ENCODE assay signal across 13 mouse cellular contexts in genomic region chr16:44717141-44717634, GRCm38 (mm10). TPM values are rescaled to one million over a fixed set of nuclear protein-coding genes. Genes with fewer than 3 reads are reported as not detected.
A peak's percentile ranks its signal among the peaks of the same experiment; 100 is the strongest.
DNase-seq lines count a peak whose midpoint lies in the region; ATAC-seq and TF ChIP-seq lines count a peak whose summit lies in the region.
"Had no signal": no experiment of that assay in that cellular context is flagged by ENCODE, and none has a peak within 500 bp of the region (broad histone marks: within the 10 kb centered on the region; RNA-seq: fewer than 3 reads in every experiment).

No protein-coding gene starts in this region.

- H3K9ac ChIP-seq in neural tube, embryonic 12.5 days: peak overlapping the region; percentile 29; the same call in 1 of the 2 replicates
- H3K9ac ChIP-seq in neural tube, embryonic 15.5 days (replicated peaks): no peak overlapping the region
- no peak overlapping the region for H3K9ac ChIP-seq in intestine, embryonic 14.5 days (ENCODE audit: low read length)
- H3K9ac ChIP-seq: heart, embryonic 13.5 days; liver, embryonic 12.5 days had no signal

- peaks cover 12% of the 10 kb centered on the region; the same call in 1 of the 2 replicates for H3K4me1 ChIP-seq in cerebellum, adult 2 months (ENCODE audit: control insufficient read depth, insufficient read depth, low read length)
- H3K4me1 ChIP-seq in neural tube, embryonic 12.5 days: peaks cover 7% of the 10 kb centered on the region; the same call in 1 of the 2 replicates
- peaks cover 2% of the 10 kb centered on the region; the same call in 1 of the 2 replicates for H3K4me1 ChIP-seq in neural tube, embryonic 15.5 days
- 0 out of 2 replicates have a peak, but pooled peaks cover 2% of the 10 kb centered on the region for H3K4me1 ChIP-seq in intestine, embryonic 14.5 days (replicated peaks; ENCODE audit: control insufficient read depth, insufficient read depth, low read length)
- H3K4me1 ChIP-seq: liver, embryonic 12.5 days had no signal

- TF ChIP-seq CTCF in cerebellum, adult 2 months (IDR thresholded peaks at IDR 0.05; ENCODE audit: borderline replicate concordance, insufficient read depth, low read depth, low read length): no peak

- H3K9me3 ChIP-seq in neural tube, embryonic 12.5 days: no peaks in the 10 kb centered on the region
- H3K9me3 ChIP-seq in neural tube, embryonic 15.5 days (replicated peaks): no peaks in the 10 kb centered on the region
- H3K9me3 ChIP-seq in intestine, embryonic 14.5 days (ENCODE audit: control insufficient read depth, low read length): no peaks in the 10 kb centered on the region
- H3K9me3 ChIP-seq: G1E; heart, embryonic 13.5 days; liver, embryonic 12.5 days had no signal

- ATAC-seq in neural tube, embryonic 12.5 days (ENCODE audit: low FRiP score, low read depth): peak; percentile 62
- ATAC-seq in neural tube, embryonic 15.5 days (ENCODE audit: low FRiP score): no peak
- peak; percentile 60; the same call in 1 of the 2 replicates for ATAC-seq in intestine, embryonic 14.5 days (replicated peaks; ENCODE audit: low FRiP score, low TSS enrichment, low read depth)
- ATAC-seq: activated CD4-positive, CD25-positive, alpha-beta regulatory T cell, adult 4 months; liver, embryonic 12.5 days had no signal

- TF ChIP-seq POLR2A in cerebellum, adult 2 months (IDR thresholded peaks at IDR 0.05; ENCODE audit: borderline replicate concordance, insufficient read depth, low read length): no peak

- peaks cover 9% of the 10 kb centered on the region for H3K36me3 ChIP-seq in neural tube, embryonic 12.5 days
- peaks cover 11% of the 10 kb centered on the region; the same call in 1 of the 2 replicates for H3K36me3 ChIP-seq in neural tube, embryonic 15.5 days
- H3K36me3 ChIP-seq in intestine, embryonic 14.5 days (ENCODE audit: control insufficient read depth, insufficient read depth, low read length): peaks cover 16% of the 10 kb centered on the region

- H3K4me2 ChIP-seq in neural tube, embryonic 12.5 days (replicated peaks): no peak overlapping the region
- H3K4me2 ChIP-seq in neural tube, embryonic 15.5 days: no peak overlapping the region
- no peak overlapping the region for H3K4me2 ChIP-seq in intestine, embryonic 14.5 days (ENCODE audit: low read length)
- H3K4me2 ChIP-seq: liver, embryonic 12.5 days had no signal

- peak overlapping the region; percentile 67; the same call in 1 of the 2 replicates for H3K27ac ChIP-seq in cerebellum, adult 2 months (ENCODE audit: insufficient read depth, low read length)
- no peak overlapping the region for H3K27ac ChIP-seq in neural tube, embryonic 12.5 days
- no peak overlapping the region for H3K27ac ChIP-seq in neural tube, embryonic 15.5 days (replicated peaks)
- H3K27ac ChIP-seq in intestine, embryonic 14.5 days (ENCODE audit: low read depth): no peak overlapping the region
- H3K27ac ChIP-seq: heart, embryonic 13.5 days; liver, embryonic 12.5 days had no signal

- intact Hi-C loops in left cerebral cortex, postnatal 25 days (cut with DNase I): loop anchor here (10.0 kb wide), 2 partner anchors 232 to 292 kb away; no protein-coding TSS in a partner anchor

- DNase-seq in cerebellum, adult 2 months: no peak
- DNase-seq in cerebellum, adult 9-10 months: no peak
- DNase-seq in intestine, embryonic 14.5 days (ENCODE audit: low spot score): no peak
- DNase-seq in testis, postnatal 14 days (ENCODE audit: low spot score): no peak
- DNase-seq in left cerebral cortex, postnatal 25 days (ENCODE audit: low spot score in 2 of 2): no peak
- DNase-seq in right cerebral cortex, adult 18-20 months: no peak
- DNase-seq: thymus, adult 18-20 months had no signal

- no peaks in the 10 kb centered on the region for H3K27me3 ChIP-seq in cerebellum, adult 2 months (ENCODE audit: control insufficient read depth, insufficient read depth, low read length)
- H3K27me3 ChIP-seq in neural tube, embryonic 12.5 days (replicated peaks): no peaks in the 10 kb centered on the region
- no peaks in the 10 kb centered on the region for H3K27me3 ChIP-seq in neural tube, embryonic 15.5 days (replicated peaks)
- no peaks in the 10 kb centered on the region for H3K27me3 ChIP-seq in intestine, embryonic 14.5 days (replicated peaks; ENCODE audit: control insufficient read depth, insufficient read depth, low read length)
- H3K27me3 ChIP-seq: heart, embryonic 13.5 days; liver, embryonic 12.5 days had no signal

- H3K4me3 ChIP-seq in cerebellum, adult 2 months (replicated peaks; ENCODE audit: insufficient read depth, low read depth, low read length): no peak overlapping the region
- no peak overlapping the region for H3K4me3 ChIP-seq in neural tube, embryonic 12.5 days
- H3K4me3 ChIP-seq in neural tube, embryonic 15.5 days (replicated peaks): no peak overlapping the region
- H3K4me3 ChIP-seq in intestine, embryonic 14.5 days (ENCODE audit: low read depth, low read length): no peak overlapping the region
- H3K4me3 ChIP-seq: heart, embryonic 13.5 days; liver, embryonic 12.5 days had no signal

- WGBS in cerebellum, adult 2 months: 31% methylated on average over 2 of the region's 2 CpGs
- 87% methylated on average over 2 of the region's 2 CpGs for WGBS in neural tube, embryonic 12.5 days
- WGBS in neural tube, embryonic 15.5 days: 72% methylated on average over 2 of the region's 2 CpGs
- WGBS in intestine, embryonic 14.5 days: 78% methylated on average over 2 of the region's 2 CpGs

RNA-seq across cellular contexts. Expression of gene Nepro, which starts 6.9 kb away (rescaled TPM):
- 3.9 and 5.0 TPM in 2 replicates for polyA plus RNA-seq in cerebellum, adult 2 months (2012; rRNA removed)
- polyA plus RNA-seq in neural tube, embryonic 12.5 days (2016; fragmentation: Nextera tagmentation; extraction: Ambion mirVana): 8.9 and 9.3 TPM in 2 replicates
- polyA plus RNA-seq in neural tube, embryonic 15.5 days (2015; fragmentation: Nextera tagmentation; extraction: Ambion mirVana): 3.4 and 4.5 TPM in 2 replicates
- 11.3 and 12.8 TPM in 2 replicates for polyA plus RNA-seq in intestine, embryonic 14.5 days (2014; fragmentation: Nextera tagmentation; extraction: Ambion mirVana)
- total RNA-seq in left cerebral cortex, postnatal 25 days (2021): 1 to 10 TPM; 5.7 to 5.9 TPM

RNA-seq across cellular contexts. Expression of gene Gtpbp8, which starts 29.0 kb away (rescaled TPM):
- polyA plus RNA-seq in cerebellum, adult 2 months (2012; rRNA removed): 19.2 and 22.5 TPM in 2 replicates
- 31.8 and 36.9 TPM in 2 replicates for polyA plus RNA-seq in neural tube, embryonic 12.5 days (2016; fragmentation: Nextera tagmentation; extraction: Ambion mirVana)
- 35.3 and 36.1 TPM in 2 replicates for polyA plus RNA-seq in neural tube, embryonic 15.5 days (2015; fragmentation: Nextera tagmentation; extraction: Ambion mirVana)
- 27.2 and 30.5 TPM in 2 replicates for polyA plus RNA-seq in intestine, embryonic 14.5 days (2014; fragmentation: Nextera tagmentation; extraction: Ambion mirVana)
- total RNA-seq in left cerebral cortex, postnatal 25 days (2021): 10 to 100 TPM; 23.9 to 25.3 TPM

RNA-seq across cellular contexts. Expression of gene Cd200r1, which starts 48.3 kb away (rescaled TPM):
- polyA plus RNA-seq in cerebellum, adult 2 months (2012; rRNA removed): 0.18 and 0.24 TPM in 2 replicates
- polyA plus RNA-seq in neural tube, embryonic 12.5 days (2016; fragmentation: Nextera tagmentation; extraction: Ambion mirVana): 0.51 and 0.55 TPM in 2 replicates
- polyA plus RNA-seq in neural tube, embryonic 15.5 days (2015; fragmentation: Nextera tagmentation; extraction: Ambion mirVana): 0.59 and 0.66 TPM in 2 replicates
- polyA plus RNA-seq in intestine, embryonic 14.5 days (2014; fragmentation: Nextera tagmentation; extraction: Ambion mirVana): 0.88 and 0.99 TPM in 2 replicates
- 1 to 10 TPM in 1 of 2 experiments, under 1 TPM in 1; 0.85 to 1.2 TPM for total RNA-seq in left cerebral cortex, postnatal 25 days (2021)
